Mouse (Mus musculus): ENCODE measurements around the gene Tent5c.

DNA sequence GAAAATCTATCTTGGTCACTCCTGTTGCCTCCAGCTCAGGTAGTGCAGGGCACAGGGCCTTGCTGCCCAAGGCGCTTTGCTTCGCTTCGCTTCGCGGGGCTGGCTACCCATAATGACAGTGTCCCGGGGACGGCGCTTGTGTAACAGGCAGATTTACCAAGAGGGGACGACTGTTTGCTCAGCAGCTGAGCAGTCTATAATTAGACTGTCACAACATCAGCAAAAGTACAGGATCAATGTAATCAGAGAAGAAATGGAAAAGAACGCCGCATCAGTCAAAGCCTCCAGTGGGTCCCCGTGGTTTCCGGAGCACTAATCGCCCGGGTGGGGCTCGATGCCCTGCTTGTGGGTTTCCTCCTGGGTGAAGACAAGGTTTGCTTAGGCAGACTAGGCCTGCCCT, 6.3 kb upstream of the Tent5c start:
- TF ChIP-seq CTCF (IDR thresholded peaks at IDR 0.05; ENCODE audit: extremely low read depth, insufficient read depth, insufficient read length, insufficient replicate concordance) (no peak), POLR2A (IDR thresholded peaks at IDR 0.05; ENCODE audit: low read depth, low read length) (no peak)

Data from spleen, adult 2 months (tissue).